Mouse (Mus musculus) left cerebral cortex, adult 9 months (tissue): Measurements from ENCODE around the gene Rabl2.

Experiments
- DNase-seq, 2 experiments: peaks; one replicate each; pipeline ENCODE4 v3.0.0; 2022; ENCODE audit warnings: low spot score in 2 of 2

Gene Rabl2

GRCm38 (mm10) chr15:89591723-89592455 lies at the start of gene Rabl2:
Gene Rabl2 (minus strand): TSS chr15:89591923.
- DNase-seq: peak; percentile 63 to 85

- peak in 1 of 2 experiments; percentile 81 for DNase-seq
These were observed 31.9 kb upstream of the Rabl2 start for GRCm38 (mm10) chr15:89623626-89623959.

DNA sequence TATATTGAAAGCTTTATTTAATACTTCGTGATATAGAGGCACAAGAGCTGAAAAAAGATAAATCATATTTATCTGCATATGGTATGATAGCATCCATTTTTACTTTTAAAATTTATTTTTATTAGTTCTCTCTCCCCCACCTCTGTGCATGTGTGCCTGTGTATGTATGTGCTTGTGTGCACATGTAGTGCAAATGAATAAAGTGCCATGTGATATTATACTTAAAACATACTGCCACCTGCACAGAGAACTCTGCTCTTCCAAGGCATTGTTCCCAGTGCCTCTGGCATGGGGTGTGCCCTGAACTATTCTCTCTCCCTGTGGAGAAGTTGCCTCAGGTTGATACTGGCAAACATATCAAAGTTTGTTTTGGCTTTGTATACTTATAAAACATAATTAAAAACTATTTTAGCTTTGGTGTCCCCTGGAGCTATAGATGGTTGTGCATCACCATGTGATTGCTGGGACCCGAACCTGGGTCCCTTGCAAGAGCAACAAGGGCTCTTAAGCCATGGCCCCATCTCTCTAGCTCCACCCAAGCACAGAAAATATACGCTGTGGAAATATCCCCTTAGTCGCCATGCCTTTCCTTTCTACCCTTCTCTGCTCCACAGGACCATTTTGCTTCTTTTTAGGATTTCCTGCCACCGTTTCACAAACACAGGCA lies 31.4 kb upstream of the Rabl2 start:
- no peak for DNase-seq

- DNase-seq: peak in 1 of 2 experiments; percentile 54
These were observed 30.7 kb upstream of the Rabl2 start for GRCm38 (mm10) chr15:89622312-89622958.

DNA sequence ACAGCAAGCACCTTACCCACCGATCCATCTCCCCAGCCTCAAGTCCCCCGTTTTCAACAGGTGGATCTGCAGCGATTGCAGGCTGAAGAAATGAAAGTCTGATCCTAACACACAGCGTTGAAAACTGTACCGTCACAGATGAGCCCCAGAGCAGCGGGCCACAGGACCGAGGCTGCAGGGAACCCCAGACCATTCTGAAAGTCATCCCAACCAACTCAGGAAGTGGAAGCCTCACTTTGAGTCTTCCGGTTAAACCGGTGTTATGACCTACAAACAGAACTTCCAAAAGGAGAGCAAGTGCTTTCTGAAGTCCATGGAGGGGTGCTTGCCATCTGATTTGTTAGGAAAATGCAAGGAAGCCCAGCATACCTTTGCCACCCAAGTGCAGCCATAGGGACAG lies 16.2 kb upstream of the Rabl2 start:
- no peak for DNase-seq

GRCm38 (mm10) chr15:89607480-89607879 lies 15.8 kb upstream of the Rabl2 start:
- no peak for DNase-seq

- DNase-seq: no peak
These were observed 14.3 kb upstream of the Rabl2 start for GRCm38 (mm10) chr15:89605822-89606570.

DNA sequence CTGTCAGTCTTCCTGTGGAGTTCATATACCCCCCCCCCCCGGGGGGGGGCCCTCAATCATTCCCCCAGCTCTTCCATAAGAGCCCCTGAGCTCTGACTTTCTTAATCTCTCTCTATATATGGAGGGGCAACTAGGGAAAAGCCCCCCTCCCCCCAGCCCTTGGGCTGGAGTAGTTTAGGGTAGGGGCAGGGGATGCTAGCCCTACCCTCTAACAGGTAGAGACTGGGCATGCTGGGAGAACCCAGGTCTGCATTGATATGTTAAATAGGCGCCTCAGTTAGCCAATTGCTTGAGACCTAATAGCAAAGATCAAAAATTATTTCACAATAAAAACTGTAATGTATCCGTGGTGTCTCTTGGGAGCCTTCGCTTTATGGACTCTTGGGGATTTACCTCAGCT lies 825 bp upstream of the Rabl2 start:
- DNase-seq: no peak

DNA sequence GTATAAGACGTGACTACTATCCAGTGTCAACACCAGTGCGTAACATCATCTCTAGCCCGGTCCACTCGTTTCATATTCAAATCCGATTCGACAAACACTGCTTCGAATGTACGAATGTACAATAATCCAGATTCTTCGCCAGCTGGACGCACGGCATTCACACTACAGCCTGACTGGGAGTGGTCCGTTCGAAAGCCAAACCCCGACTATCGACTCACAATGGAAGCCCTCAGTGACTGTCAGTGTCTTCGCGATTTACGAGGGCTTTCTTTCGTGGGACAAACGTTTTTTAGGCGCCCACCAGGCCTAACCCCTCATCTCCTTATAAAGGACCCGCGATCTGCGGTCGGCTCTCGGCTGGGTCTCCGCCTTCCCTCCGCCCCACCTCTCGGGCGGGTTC lies 406 bp downstream of the Rabl2 start:
- DNase-seq: no peak

GRCm38 (mm10) chr15:89589146-89589545 lies 2.6 kb downstream of the Rabl2 start:
- no peak for DNase-seq

DNA sequence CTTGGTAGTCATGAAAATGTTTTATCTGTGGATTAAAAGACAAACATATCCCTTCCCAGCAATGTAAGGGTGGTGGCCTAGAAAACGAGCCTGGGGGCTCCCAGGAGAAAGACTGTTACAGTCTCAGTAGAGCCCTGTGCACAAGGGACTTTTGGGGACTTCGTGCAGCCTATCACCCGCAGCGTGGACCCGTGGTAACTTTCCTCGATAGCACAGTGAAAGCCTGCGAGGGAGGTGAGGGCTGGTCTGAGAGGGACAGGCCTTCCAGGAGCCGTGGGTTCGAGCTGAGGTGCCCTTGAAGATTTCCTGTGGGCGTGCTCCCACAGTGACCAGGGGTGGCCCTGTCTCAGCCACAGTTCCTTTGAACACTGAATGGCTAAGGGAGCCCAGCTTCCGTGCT lies 6.1 kb downstream of the Rabl2 start:
- no peak for DNase-seq

DNA sequence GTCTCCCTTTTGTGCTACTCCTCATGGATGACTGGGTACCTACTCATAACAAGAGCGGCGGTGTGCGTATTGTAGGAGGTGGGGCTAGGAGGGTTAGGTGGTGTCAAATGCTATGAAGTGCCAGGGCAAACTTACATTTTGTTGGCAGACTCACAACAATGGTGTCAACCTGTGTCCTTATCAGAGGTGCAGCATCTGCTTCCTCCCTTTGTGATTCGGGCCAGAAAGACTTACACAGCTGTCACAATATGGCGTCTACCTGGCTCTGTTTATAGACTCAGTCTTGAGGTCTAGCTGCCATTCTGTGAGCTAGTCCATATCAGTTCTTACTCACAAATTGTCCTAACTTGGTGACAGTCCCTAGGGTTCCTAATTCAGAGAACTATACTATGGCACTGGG lies 6.6 kb downstream of the Rabl2 start:
- DNase-seq: no peak

DNA sequence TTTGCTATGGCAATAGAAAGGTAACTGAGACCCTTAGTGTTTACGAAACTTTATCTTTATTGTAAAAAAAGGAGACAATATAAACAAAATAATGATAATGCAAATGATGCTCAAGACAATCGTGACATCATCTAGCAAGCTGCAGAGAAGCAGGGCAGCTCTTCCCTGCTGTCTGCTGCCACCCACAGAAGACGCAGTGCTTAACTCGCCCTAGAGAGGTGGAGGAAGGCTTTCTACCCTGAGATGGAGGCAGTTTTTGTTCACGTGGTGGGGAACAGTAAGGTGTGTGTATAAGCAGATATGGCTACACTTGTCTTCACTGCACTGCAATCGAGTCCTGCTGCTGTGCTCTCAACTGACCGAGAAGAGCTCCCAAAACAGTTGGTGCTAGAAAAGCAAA lies 9.2 kb downstream of the Rabl2 start:
- no peak for DNase-seq

DNA sequence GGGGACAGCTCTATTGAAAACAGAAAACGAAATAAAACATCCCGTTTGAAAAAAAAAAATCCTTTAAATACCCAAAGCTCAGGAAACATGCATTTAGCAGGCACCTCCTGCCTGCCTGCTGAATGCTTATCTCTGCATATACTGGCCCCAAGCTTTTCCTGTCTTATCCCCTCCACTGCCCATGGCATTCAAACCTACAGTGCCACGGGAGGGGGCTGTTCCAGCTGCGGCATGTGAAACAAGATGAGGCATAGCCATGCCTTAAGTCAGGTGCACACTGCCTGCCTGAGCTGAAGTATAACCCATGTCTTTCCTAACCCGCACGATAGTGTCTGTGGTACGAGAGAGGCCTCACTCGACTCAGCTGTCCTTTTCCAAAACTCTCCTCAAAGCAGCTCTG lies 19.6 kb downstream of the Rabl2 start:
- DNase-seq: no peak

DNA sequence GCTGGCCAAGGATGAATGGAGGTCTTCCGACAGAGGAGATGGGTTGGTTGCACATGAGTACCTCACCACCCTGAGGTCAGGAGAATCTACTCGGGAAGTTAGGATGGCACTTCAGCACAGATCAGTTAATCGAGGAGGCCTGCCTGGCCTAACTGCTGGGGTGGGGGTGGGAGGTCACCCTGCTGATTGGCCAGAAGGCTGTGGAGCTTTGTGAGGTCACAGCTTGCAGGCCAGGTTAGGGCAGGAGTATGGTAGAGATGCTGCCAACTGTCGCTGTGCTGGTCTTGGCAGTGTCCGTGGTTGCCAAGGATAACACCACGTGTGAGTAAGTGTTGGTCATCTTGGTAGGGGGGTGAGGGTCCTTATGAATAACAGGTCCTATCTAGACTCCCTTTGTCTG lies 23.6 kb downstream of the Rabl2 start, which contains the start of gene Acr:
Acr (plus strand) TSS at position 213 of the 400 bp plus-strand sequence.
- no peak for DNase-seq

DNA sequence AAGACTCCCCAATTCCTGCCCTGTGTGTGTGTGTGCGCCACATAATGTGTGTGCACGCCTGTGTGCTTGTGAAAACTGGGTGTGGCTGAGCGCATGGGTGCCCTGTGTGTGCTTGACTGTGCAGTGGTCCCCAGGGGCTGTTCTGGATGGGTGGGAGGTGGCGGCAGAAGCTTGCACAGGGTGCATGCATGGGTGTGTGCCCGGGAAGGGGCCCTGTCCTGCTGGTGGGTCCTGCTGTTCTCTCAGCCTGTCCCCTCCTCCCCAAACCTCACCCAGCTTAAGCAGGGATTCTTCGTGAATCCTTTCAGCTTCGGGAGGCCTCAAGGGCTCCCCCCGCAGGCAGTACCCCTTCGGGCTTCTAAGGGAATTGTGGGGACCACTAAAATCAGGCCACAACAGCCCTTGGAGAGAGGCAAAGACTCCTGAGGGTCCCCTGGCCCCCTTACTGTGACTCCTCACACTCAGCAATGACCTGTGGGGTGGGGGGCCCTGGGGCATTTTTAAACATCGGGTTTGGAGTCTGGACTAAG lies 32.5 kb downstream of the Rabl2 start:
- no peak for DNase-seq

DNA sequence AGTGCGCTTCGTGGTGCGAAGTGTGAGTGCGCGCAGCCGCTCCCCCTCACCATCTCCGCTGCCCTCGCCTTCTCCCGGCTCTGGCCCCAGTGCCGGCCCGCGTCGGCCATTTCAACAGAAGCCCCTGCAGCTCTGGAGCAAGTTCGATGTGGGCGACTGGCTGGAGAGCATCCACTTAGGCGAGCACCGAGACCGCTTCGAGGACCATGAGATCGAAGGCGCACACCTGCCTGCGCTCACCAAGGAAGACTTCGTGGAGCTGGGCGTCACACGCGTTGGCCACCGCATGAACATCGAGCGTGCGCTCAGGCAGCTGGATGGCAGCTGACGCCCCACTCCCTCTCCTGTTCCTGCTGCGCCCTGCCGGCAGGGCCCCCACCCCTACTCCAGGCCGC lies 33.7 kb downstream of the Rabl2 start:
- DNase-seq: no peak

DNA sequence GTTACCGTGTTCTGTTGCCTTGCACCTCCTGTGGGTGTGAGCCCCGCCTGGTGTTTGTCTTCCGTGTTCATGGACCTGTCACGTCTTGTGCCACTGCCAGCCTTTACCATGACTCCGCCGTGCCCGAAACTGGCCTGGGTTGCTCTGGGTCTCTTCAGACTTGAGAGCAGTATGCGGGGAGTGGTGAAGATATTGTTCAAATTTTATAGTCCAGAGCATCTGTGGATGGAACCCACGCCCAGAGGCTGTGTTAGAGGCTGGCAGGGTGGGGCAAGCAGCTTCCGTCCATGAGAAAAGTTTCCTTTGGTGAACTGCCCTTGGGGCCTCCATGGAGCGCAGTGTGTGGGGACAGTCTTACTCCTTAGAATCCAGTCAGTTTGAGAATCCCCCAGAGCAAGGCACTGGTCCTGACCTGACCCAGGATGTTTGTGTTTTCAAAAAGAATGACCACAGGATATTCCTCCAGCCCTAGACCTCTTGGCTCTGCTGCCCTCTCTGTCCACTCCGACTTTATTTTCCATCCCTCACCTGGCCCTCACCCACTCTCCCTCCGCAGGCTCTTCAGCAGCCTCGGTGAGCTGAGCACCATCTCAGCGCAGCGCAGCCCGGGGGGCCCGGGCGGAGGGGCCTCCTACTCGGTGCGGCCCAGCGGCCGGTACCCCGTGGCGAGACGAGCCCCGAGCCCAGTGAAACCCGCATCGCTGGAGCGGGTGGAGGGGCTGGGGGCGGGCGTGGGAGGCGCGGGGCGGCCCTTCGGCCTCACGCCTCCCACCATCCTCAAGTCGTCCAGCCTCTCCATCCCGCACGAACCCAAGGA lies 34.3 kb downstream of the Rabl2 start:
- no peak for DNase-seq

DNA sequence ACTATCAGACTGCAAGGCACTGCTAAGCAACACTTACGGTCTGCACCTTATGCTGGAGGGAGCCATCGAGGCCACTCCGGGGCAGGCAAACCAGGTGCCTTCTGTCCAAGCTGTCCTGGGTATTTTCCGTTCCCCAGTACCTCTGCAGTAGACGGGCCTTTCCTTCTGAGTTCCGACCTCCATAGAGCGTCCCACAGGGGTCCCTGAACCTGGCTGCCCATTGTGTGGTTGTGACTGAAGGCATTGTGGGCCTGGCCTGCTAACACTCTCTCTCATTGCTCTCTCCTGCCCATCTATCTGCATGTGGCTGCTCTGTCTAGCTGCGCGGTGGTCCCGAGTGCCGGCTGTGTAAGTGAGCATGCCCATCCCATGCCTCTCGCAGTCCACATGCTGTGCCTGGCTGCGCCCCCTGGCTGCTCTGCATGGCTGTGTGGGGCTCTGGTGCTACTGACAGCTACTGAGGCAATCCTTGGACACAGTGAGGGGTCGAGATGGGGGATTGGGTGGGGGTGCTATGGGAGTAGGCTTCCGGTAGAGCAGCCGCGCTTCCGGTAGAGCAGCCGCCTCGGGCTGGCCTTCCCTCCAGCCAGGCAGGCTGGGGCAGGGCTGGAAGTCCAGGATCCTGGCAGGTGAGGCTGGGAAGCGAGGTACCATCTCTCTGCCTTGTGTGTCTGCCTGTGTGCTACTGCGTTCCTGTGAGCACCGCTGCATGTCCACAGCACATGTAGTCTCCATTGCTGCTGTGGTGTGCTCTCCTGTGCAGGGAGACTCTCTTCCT lies 35.1 kb downstream of the Rabl2 start:
- no peak for DNase-seq

DNA sequence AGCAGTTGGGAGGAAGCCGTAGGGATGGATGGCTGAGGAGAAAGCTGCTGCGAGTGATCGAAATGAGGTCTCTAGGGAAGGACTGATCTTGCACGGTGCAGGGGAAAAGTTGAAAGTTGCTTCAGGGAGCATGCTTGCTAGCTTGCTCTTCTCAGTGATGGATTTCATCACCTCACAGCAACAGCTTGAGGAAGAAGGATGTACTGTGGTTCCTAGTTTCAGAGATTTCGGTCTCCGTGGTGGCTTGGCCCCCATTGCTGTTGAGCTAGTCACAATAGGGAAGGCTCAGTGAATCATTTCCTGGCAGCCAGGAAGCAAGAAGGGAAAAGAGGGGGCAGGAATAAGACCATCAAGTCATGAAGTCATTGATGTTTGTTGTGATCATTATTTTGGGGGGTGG lies 36.1 kb downstream of the Rabl2 start:
- no peak for DNase-seq
